Mouse (Mus musculus) neural tube, embryonic 11.5 days (tissue): ENCODE measurements around the gene Krtap6-5. TPM values are rescaled to one million over a fixed set of nuclear protein-coding genes. Genes with fewer than 3 reads are reported as not detected.

ENCODE experiments used
- polyA plus RNA-seq: library from polyadenylated mRNA; unstranded; fragments of >200 nt; fragmentation: Nextera tagmentation; extraction: Ambion mirVana; gene quantifications from 2 replicates; pipeline ENCODE4 v1.2.1, GENCODE M21; 2014

Krtap6-5 gene
- polyA plus RNA-seq, 1 experiment from 2014 or later: not detected

Other genes with a start within 250 kb of the Krtap6-5 start
- not detected in 2 replicates for gene Gm20741, start 235.7 kb downstream of the Krtap6-5 start, polyA plus RNA-seq
- not detected in 2 replicates for gene Krtap15, start 227.7 kb downstream of the Krtap6-5 start, polyA plus RNA-seq
- not detected in 2 replicates for gene Krtap14, start 221.7 kb downstream of the Krtap6-5 start, polyA plus RNA-seq
- gene Krtap19-1, start 178.5 kb downstream of the Krtap6-5 start, polyA plus RNA-seq: not detected in 2 replicates
- gene Krtap19-2, start 173.6 kb downstream of the Krtap6-5 start, polyA plus RNA-seq: not detected in 2 replicates
- gene Krtap19-3, start 169.8 kb downstream of the Krtap6-5 start, polyA plus RNA-seq: not detected in 2 replicates
- gene Krtap19-4, start 162.8 kb downstream of the Krtap6-5 start, polyA plus RNA-seq: not detected in 2 replicates
- gene Krtap19-5, start 151.4 kb downstream of the Krtap6-5 start, polyA plus RNA-seq: not detected in 2 replicates
- gene Krtap19-9b, start 115.6 kb downstream of the Krtap6-5 start, polyA plus RNA-seq: not detected in 2 replicates
- gene Krtap16-3, start 85.0 kb downstream of the Krtap6-5 start, polyA plus RNA-seq: not detected in 2 replicates
- gene Krtap22-2, start 37.1 kb downstream of the Krtap6-5 start, polyA plus RNA-seq: not detected in 2 replicates
- not detected in 2 replicates for gene Gm10229, start 32.6 kb downstream of the Krtap6-5 start, polyA plus RNA-seq
- gene Krtap6-1, start 16.2 kb downstream of the Krtap6-5 start, polyA plus RNA-seq: not detected in 2 replicates
- gene Gm10228, start 6.4 kb downstream of the Krtap6-5 start, polyA plus RNA-seq: not detected in 2 replicates
- not detected in 2 replicates for gene 1110025L11Rik, start 16.1 kb upstream of the Krtap6-5 start, polyA plus RNA-seq
- gene Krtap6-3, start 36.1 kb upstream of the Krtap6-5 start, polyA plus RNA-seq: not detected in 2 replicates
- gene Gm6358, start 93.0 kb upstream of the Krtap6-5 start, polyA plus RNA-seq: not detected in 2 replicates
- gene Gm10061, start 103.2 kb upstream of the Krtap6-5 start, polyA plus RNA-seq: not detected in 2 replicates
- not detected in 2 replicates for gene Gm9789, start 110.1 kb upstream of the Krtap6-5 start, polyA plus RNA-seq
- not detected in 2 replicates for gene Gm7735, start 121.6 kb upstream of the Krtap6-5 start, polyA plus RNA-seq
- not detected in 2 replicates for gene 1110057P08Rik, start 126.9 kb upstream of the Krtap6-5 start, polyA plus RNA-seq
- not detected in 2 replicates for gene Krtap20-2, start 158.0 kb upstream of the Krtap6-5 start, polyA plus RNA-seq